Mouse (Mus musculus) midbrain, embryonic 13.5 days (tissue): ENCODE results near the gene Cdc20b. TPM values are rescaled to one million over a fixed set of nuclear protein-coding genes. Genes with fewer than 3 reads are reported as not detected.

Source experiments
- ATAC-seq: fragments of 200-750 bp; cut with Nextera tagmentation; 2 replicates; pipeline ENCODE4 v1.8.0; 2017; ENCODE audit warnings: mild to moderate bottlenecking, moderate TSS enrichment, moderate library complexity
- H3K27ac ChIP-seq: fragments of 300-500 bp; sonication (generic); 2 replicates; pipeline ENCODE4 v1.5.1; 2015; ENCODE audit warnings: inconsistent platforms, mild to moderate bottlenecking, moderate library complexity
- H3K27me3 ChIP-seq: fragments of 300-500 bp; sonication (generic); 2 replicates; pipeline ENCODE4 v1.6.1; 2015; ENCODE audit warnings: mild to moderate bottlenecking, inconsistent platforms
- H3K36me3 ChIP-seq: fragments of 300-500 bp; sonication (generic); 2 replicates; pipeline ENCODE4 v1.6.1; 2015; ENCODE audit warnings: mild to moderate bottlenecking, inconsistent platforms
- H3K4me1 ChIP-seq: fragments of 300-500 bp; sonication (generic); replicated peaks from 2 replicates; pipeline ENCODE4 v1.6.1; 2015; ENCODE audit warnings: inconsistent platforms
- H3K4me2 ChIP-seq: fragments of 300-500 bp; sonication (generic); replicated peaks from 2 replicates; pipeline ENCODE4 v1.6.1; 2015; ENCODE audit warnings: moderate library complexity, mild to moderate bottlenecking, inconsistent platforms
- H3K4me3 ChIP-seq: fragments of 300-500 bp; sonication (generic); replicated peaks from 2 replicates; pipeline ENCODE4 v1.5.1; 2015; ENCODE audit warnings: mild to moderate bottlenecking, inconsistent platforms
- H3K9ac ChIP-seq: fragments of 300-500 bp; sonication (generic); replicated peaks from 2 replicates; pipeline ENCODE4 v1.6.1; 2015; ENCODE audit warnings: mild to moderate bottlenecking, inconsistent platforms
- H3K9me3 ChIP-seq: fragments of 300-500 bp; sonication (generic); 2 replicates; pipeline ENCODE4 v1.6.1; 2016; ENCODE audit warnings: mild to moderate bottlenecking, inconsistent platforms
- WGBS: fragments of 180-500 bp; shearing (Covaris S2); methylation state at CpG from one replicate; pipeline ENCODE4 v1.1.7; 2015; 5-methylcytosine and 5-hydroxymethylcytosine counted together
- microRNA counts: library from miRNA; unstranded; fragments of <30 nt; microRNA quantifications from one replicate; lab custom pipeline; 2016
- microRNA-seq: library from miRNA; unstranded; fragments of <30 nt; microRNA quantifications from one replicate; pipeline ENCODE4, GENCODE M21; 2016
- polyA plus RNA-seq: library from polyadenylated mRNA; unstranded; fragments of >200 nt; fragmentation: Nextera tagmentation; extraction: Ambion mirVana; gene quantifications from 2 replicates; pipeline ENCODE4 v1.2.1, GENCODE M21; 2015

Cdc20b gene
- polyA plus RNA-seq, 1 experiment from 2014 or later, result 0.35 TPM

DNA sequence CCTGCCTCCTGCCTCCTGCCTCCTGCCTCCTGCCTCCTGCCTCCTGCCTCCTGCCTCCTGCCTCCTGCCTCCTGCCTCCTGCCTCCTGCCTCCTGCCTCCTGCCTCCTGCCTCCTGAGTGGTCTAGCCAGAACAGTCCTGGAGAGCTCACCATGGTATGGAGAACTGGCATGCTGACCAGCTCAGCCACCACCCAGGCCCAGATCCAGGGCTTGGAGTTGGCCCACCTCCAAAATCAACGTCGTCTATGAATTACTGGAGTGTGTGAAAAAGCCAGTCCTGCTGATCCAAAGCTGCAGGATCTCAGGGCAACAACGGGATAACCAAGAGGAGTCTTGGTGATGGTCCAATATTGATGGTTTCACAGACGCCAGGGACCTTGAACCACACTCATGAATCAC, 84.1 kb downstream of the Cdc20b start:
- Histone ChIP-seq H3K27ac (no peak overlapping the region), H3K27me3 (no peaks in the 10 kb centered on the region), H3K9me3 (no peaks in the 10 kb centered on the region), H3K4me1 (no peaks in the 10 kb centered on the region), H3K4me2 (no peak overlapping the region), H3K4me3 (no peak overlapping the region), H3K36me3 (no peaks in the 10 kb centered on the region), H3K9ac (no peak overlapping the region)
- no peak for ATAC-seq
- whole genome bisulfite sequencing, result 71% methylated on average over 4 of the region's 4 CpGs

- no peaks in the 10 kb centered on the region for H3K27me3 ChIP-seq
- WGBS, result 92% methylated on average over 17 of the region's 17 CpGs
- no peaks in the 10 kb centered on the region for H3K4me1 ChIP-seq
- H3K36me3 ChIP-seq, result no peaks in the 10 kb centered on the region
- H3K4me2 ChIP-seq, result no peak overlapping the region
- ATAC-seq, result no peak
- H3K27ac ChIP-seq, result no peak overlapping the region
- H3K9me3 ChIP-seq, result no peaks in the 10 kb centered on the region
- no peak overlapping the region for H3K4me3 ChIP-seq
- no peak overlapping the region for H3K9ac ChIP-seq
These were observed 85.7 kb downstream of the Cdc20b start for GRCm38 (mm10) chr13:113120324-113121237.

DNA sequence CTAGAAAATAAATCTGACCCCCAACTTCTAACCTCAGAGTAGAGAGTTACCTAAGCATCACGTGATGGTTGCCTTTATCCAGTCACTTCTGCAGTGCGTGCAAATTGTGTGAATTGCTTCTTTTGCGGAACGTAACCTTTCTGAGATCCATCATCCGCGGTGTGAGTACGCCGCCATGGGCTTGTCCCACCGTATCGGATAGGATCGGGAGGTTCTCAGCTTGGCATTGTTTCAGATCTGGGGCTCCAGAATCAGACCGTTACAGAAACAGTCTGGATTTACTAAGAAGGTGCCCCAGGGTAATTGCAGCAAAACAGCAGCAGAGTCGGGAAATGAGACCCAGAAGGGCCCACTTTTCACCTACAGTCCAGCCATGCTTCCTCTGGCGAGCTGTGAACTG, 86.4 kb downstream of the Cdc20b start:
- ATAC-seq, result no peak
- 93% methylated on average over 14 of the region's 14 CpGs for WGBS
- no peak overlapping the region for H3K4me2 ChIP-seq

GRCm38 (mm10) chr13:113129974-113130373, 95.1 kb downstream of the Cdc20b start:
- H3K9ac ChIP-seq, result no peak overlapping the region
- ATAC-seq, result peak; percentile 73; the same call in 1 of the 2 replicates
- H3K27me3 ChIP-seq, result no peaks in the 10 kb centered on the region
- H3K27ac ChIP-seq, result no peak overlapping the region
- no peaks in the 10 kb centered on the region for H3K4me1 ChIP-seq
- 72% methylated on average over 1 of the region's 1 CpGs for WGBS
- no peak overlapping the region for H3K4me3 ChIP-seq
- H3K9me3 ChIP-seq, result no peaks in the 10 kb centered on the region
- H3K4me2 ChIP-seq, result no peak overlapping the region
- H3K36me3 ChIP-seq, result no peaks in the 10 kb centered on the region

More for the DNA sequence above, 86.4 kb downstream of the Cdc20b start:
- no peaks in the 10 kb centered on the region for H3K36me3 ChIP-seq
- no peaks in the 10 kb centered on the region for H3K27me3 ChIP-seq
- no peaks in the 10 kb centered on the region for H3K4me1 ChIP-seq
- H3K4me3 ChIP-seq, result no peak overlapping the region
- no peaks in the 10 kb centered on the region for H3K9me3 ChIP-seq
- no peak overlapping the region for H3K9ac ChIP-seq
- H3K27ac ChIP-seq, result no peak overlapping the region

DNA sequence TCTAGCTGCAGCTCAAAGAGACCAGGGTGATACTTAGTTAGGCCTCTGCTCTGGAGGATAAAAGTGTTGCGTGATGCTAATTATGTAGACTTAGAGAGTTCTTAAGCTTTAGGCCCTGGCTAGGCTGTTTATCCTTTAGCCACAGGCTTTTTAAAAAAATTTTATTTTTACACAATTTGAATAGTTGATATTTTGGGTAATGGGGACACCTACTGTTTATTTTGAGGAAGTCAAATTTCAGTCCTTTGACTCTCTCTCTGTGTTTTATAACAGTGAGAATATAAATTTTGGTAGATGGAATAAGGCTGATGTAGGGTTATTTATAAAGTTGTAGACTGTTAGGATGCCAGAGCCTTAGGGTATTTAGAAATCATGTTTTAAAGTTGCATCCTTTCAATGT, 104.7 kb downstream of the Cdc20b start:
- no peaks in the 10 kb centered on the region for H3K9me3 ChIP-seq
- 83% methylated on average over 1 of the region's 1 CpGs for WGBS
- no peak overlapping the region for H3K9ac ChIP-seq
- ATAC-seq, result no peak
- no peaks in the 10 kb centered on the region for H3K4me1 ChIP-seq
- no peaks in the 10 kb centered on the region for H3K36me3 ChIP-seq
- H3K4me2 ChIP-seq, result no peak overlapping the region
- H3K27ac ChIP-seq, result no peak overlapping the region
- H3K4me3 ChIP-seq, result no peak overlapping the region
- no peaks in the 10 kb centered on the region for H3K27me3 ChIP-seq

MicroRNAs within 50 kb of the gene (microRNA counts, 519-probe panel; counts per million panel counts)
- microRNA mmu-miR-449a (lab: Ali Mortazavi, UCI) (2,958 counts per million, percentile 65 among the panel's probes with 10 or more counts), microRNA mmu-miR-449b (lab: Ali Mortazavi, UCI) (110 counts per million, percentile 56 among the panel's probes with 10 or more counts), microRNA mmu-miR-449c (lab: Ali Mortazavi, UCI) (110 counts per million, percentile 56 among the panel's probes with 10 or more counts)

Small RNA genes lying within 50 kb of the gene (microRNA-seq; reads per million reads assigned to microRNA genes)
- gene Mir449a (902 reads per million, percentile 78 among the genes with 10 or more reads in this experiment), gene Mir449b (0.62 reads per million), gene Mir449c (0.82 reads per million)

Other genes with a start within 250 kb of the Cdc20b start
- gene Plpp1, start 234.3 kb upstream of the Cdc20b start, polyA plus RNA-seq, result 35.3 and 39.6 TPM in 2 replicates
- 73.2 and 76.6 TPM in 2 replicates for gene Mtrex, start 107.7 kb upstream of the Cdc20b start, polyA plus RNA-seq
- 32.1 and 33.2 TPM in 2 replicates for gene Dhx29, start 107.7 kb upstream of the Cdc20b start, polyA plus RNA-seq
- gene Ccno, start 47.3 kb upstream of the Cdc20b start, polyA plus RNA-seq, result 0.66 and 2.4 TPM in 2 replicates
- gene Mcidas, start 41.3 kb upstream of the Cdc20b start, polyA plus RNA-seq, result 0.35 and 0.89 TPM in 2 replicates
- 65.2 and 68.5 TPM in 2 replicates for gene Gpx8, start 11.3 kb downstream of the Cdc20b start, polyA plus RNA-seq
- not detected in 2 replicates for gene Gzma, start 65.9 kb downstream of the Cdc20b start, polyA plus RNA-seq
- 1.9 and 2.3 TPM in 2 replicates for gene Esm1, start 174.5 kb downstream of the Cdc20b start, polyA plus RNA-seq
- gene Gzmk, start 190.8 kb downstream of the Cdc20b start, polyA plus RNA-seq, result not detected in 2 replicates